Mouse (Mus musculus): ENCODE measurements around the gene Gm28043. TPM values are rescaled to one million over a fixed set of nuclear protein-coding genes. Genes with fewer than 3 reads are reported as not detected.

The Gm28043 gene
- polyA plus RNA-seq, 1 experiment from 2014 or later: 1.9 TPM

DNA sequence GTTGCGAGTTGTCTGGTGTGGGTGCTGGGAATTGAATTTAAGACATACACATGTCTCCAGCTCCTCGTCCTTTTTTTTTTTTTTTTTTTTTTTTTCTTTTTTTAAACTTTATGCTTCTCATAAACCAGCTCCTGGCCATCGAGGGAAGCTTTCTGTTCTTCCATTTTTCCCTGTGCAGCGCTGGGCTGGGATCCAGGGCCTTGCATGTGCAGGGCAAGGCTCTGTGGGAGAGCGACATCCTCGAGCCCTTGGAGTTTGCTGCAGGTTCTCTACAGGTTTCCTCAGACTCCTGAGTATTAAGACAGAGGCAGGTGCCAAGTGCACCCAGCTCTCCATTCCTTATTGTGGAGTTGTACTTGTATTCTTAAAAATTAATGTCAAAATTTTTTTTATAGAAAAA is 47.5 kb downstream of the Gm28043 start:
- DNase-seq (ENCODE audit: low spot score) (no peak), ATAC-seq (no peak)
- peaks cover 5% of the 10 kb centered on the region; the same call in 1 of the 2 replicates for H3K4me1 ChIP-seq (ENCODE audit: control insufficient read depth, insufficient read depth, low read length)
- H3K9me3 ChIP-seq (replicated peaks; ENCODE audit: control insufficient read depth, low read length): no peaks in the 10 kb centered on the region
- no peak overlapping the region for H3K4me2 ChIP-seq (ENCODE audit: low read length)
- H3K36me3 ChIP-seq (ENCODE audit: control insufficient read depth, insufficient read depth, low read length): peaks cover 21% of the 10 kb centered on the region
- H3K4me3 ChIP-seq (ENCODE audit: low read depth, low read length): no peak overlapping the region
- WGBS: 93% methylated on average over 6 of the region's 6 CpGs
- H3K9ac ChIP-seq (ENCODE audit: low read length): no peak overlapping the region
- H3K27ac ChIP-seq (ENCODE audit: low read depth, low read length): no peak overlapping the region
- no peaks in the 10 kb centered on the region for H3K27me3 ChIP-seq (replicated peaks; ENCODE audit: control insufficient read depth, insufficient read depth, low read length)

DNA sequence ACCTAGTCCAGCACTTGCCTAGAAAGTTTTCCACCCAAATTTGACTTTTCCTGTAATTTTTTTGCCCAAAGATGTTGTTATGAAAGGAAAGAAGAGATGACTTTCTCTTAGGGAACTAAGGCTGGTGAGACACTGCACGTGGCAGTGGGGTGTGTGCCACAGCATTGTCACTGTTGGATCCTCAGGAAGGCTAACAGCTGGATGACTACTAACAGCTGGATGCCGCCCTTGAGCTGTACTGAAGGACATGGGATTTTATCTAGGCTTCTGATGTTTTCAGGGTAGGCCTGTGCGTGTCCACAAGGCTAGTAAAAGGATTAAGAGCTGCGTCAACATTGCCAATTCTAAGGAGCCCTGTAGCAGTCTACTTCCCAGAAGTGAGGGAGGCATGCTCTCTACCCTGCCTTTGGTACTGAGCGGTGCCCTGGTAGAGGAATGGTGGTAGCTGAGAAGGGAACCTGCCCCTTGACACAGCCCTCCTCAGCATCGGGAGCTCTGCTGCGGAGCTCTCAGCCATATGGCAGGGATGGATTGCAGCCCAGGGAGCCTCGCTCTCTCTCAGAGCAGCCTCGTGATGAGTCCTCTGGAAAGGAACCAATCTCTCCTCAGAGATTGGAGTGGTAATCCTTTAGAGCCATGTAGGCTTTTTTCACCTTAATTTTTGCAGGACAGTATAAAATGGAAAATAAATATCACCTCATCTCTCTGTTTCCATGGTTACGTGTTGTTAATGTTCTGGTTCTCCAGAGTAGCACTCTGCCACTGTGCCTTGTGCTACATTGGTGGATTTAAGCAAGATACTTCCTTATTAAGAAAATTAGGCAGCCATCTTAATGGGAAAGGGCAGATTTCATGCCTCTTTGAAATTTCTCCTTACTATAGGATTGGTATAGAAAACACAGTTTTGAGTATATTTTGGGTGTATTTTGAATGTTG is 53.6 kb downstream of the Gm28043 start:
- DNase-seq (ENCODE audit: low spot score): peak; percentile 76
- H3K36me3 ChIP-seq (ENCODE audit: control insufficient read depth, insufficient read depth, low read length): peaks cover 29% of the 10 kb centered on the region

GRCm38 (mm10) chr17:29669030-29669429 is 54.4 kb downstream of the Gm28043 start:
- H3K27me3 ChIP-seq (replicated peaks; ENCODE audit: control insufficient read depth, insufficient read depth, low read length): no peaks in the 10 kb centered on the region
- no peaks in the 10 kb centered on the region; the same call in 1 of the 2 replicates for H3K4me1 ChIP-seq (ENCODE audit: control insufficient read depth, insufficient read depth, low read length)
- H3K9me3 ChIP-seq (replicated peaks; ENCODE audit: control insufficient read depth, low read length): no peaks in the 10 kb centered on the region
- H3K4me2 ChIP-seq (ENCODE audit: low read length): no peak overlapping the region
- no peak for DNase-seq (ENCODE audit: low spot score)
- WGBS: 95% methylated on average over 4 of the region's 4 CpGs
- no peak for ATAC-seq
- no peak overlapping the region for H3K4me3 ChIP-seq (ENCODE audit: low read depth, low read length)
- H3K27ac ChIP-seq (ENCODE audit: low read depth, low read length): peak overlapping the region; percentile 57; the same call in 1 of the 2 replicates
- H3K9ac ChIP-seq (ENCODE audit: low read length): no peak overlapping the region
- peaks cover 34% of the 10 kb centered on the region for H3K36me3 ChIP-seq (ENCODE audit: control insufficient read depth, insufficient read depth, low read length)

More for the DNA sequence above, 53.6 kb downstream of the Gm28043 start:
- Histone ChIP-seq H3K27me3 (replicated peaks; ENCODE audit: control insufficient read depth, insufficient read depth, low read length) (no peaks in the 10 kb centered on the region), H3K4me2 (ENCODE audit: low read length) (no peak overlapping the region), H3K9me3 (replicated peaks; ENCODE audit: control insufficient read depth, low read length) (no peaks in the 10 kb centered on the region), H3K4me3 (ENCODE audit: low read depth, low read length) (no peak overlapping the region), H3K4me1 (ENCODE audit: control insufficient read depth, insufficient read depth, low read length) (no peaks in the 10 kb centered on the region; the same call in 1 of the 2 replicates), H3K9ac (ENCODE audit: low read length) (no peak overlapping the region), H3K27ac (ENCODE audit: low read depth, low read length) (peak overlapping the region; percentile 70)
- ATAC-seq: peak; percentile 65
- whole genome bisulfite sequencing: 78% methylated on average over 10 of the region's 10 CpGs

GRCm38 (mm10) chr17:29669936-29670335 is 55.3 kb downstream of the Gm28043 start:
- Histone ChIP-seq H3K4me2 (ENCODE audit: low read length) (no peak overlapping the region), H3K27ac (ENCODE audit: low read depth, low read length) (no peak overlapping the region), H3K36me3 (ENCODE audit: control insufficient read depth, insufficient read depth, low read length) (peaks cover 35% of the 10 kb centered on the region), H3K9me3 (replicated peaks; ENCODE audit: control insufficient read depth, low read length) (no peaks in the 10 kb centered on the region), H3K4me1 (ENCODE audit: control insufficient read depth, insufficient read depth, low read length) (no peaks in the 10 kb centered on the region; the same call in 1 of the 2 replicates), H3K27me3 (replicated peaks; ENCODE audit: control insufficient read depth, insufficient read depth, low read length) (no peaks in the 10 kb centered on the region), H3K9ac (ENCODE audit: low read length) (no peak overlapping the region), H3K4me3 (ENCODE audit: low read depth, low read length) (no peak overlapping the region)
- DNase-seq (ENCODE audit: low spot score): no peak
- no peak for ATAC-seq

DNA sequence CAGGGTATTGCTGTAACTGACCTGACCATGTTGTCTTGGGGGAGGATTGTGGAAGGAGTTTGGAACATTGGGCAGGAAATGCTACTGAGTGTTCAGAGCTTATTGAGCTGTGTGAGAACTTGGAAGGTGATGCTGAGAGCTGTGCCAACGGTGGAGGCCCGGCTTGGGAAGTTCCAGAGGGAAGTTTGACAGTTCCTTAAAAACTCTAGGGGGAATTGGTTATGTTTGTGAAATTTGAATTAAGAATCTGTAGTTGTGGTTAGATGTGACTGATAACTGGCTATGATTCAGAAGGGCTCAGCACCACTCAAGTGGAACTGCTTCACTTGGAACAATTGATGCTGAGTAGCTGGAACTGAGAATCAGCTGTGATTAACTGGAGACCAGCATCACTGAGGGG is 56.3 kb downstream of the Gm28043 start:
- Histone ChIP-seq H3K36me3 (ENCODE audit: control insufficient read depth, insufficient read depth, low read length) (peaks cover 44% of the 10 kb centered on the region), H3K9me3 (replicated peaks; ENCODE audit: control insufficient read depth, low read length) (no peaks in the 10 kb centered on the region), H3K9ac (ENCODE audit: low read length) (no peak overlapping the region), H3K4me1 (ENCODE audit: control insufficient read depth, insufficient read depth, low read length) (no peaks in the 10 kb centered on the region; the same call in 1 of the 2 replicates), H3K4me2 (ENCODE audit: low read length) (no peak overlapping the region), H3K27me3 (replicated peaks; ENCODE audit: control insufficient read depth, insufficient read depth, low read length) (no peaks in the 10 kb centered on the region), H3K4me3 (ENCODE audit: low read depth, low read length) (no peak overlapping the region), H3K27ac (ENCODE audit: low read depth, low read length) (no peak overlapping the region)
- 97% methylated on average over 2 of the region's 2 CpGs for WGBS
- no peak for ATAC-seq
- no peak for DNase-seq (ENCODE audit: low spot score)

DNA sequence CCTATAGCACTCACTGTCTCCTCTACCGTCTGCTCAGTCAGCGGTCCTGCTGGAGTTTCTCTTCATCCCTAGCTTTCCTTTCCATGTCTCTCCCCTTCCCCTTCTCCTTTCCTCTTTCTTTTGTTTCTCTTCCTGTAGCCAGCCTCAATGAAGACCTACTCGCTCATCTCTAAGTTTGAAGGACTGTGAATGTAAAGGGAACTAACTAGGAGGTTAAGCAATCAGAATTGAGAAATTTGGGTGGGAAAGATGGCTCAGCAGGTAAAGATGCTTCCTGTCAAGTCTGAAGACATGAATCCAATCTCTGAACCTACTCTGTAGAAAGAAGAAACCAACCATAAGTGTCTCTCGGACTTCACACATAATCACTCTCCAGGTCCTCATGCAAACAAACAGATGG is 58.6 kb downstream of the Gm28043 start:
- Histone ChIP-seq H3K4me3 (ENCODE audit: low read depth, low read length) (no peak overlapping the region), H3K27ac (ENCODE audit: low read depth, low read length) (no peak overlapping the region), H3K9ac (ENCODE audit: low read length) (no peak overlapping the region), H3K4me1 (ENCODE audit: control insufficient read depth, insufficient read depth, low read length) (no peaks in the 10 kb centered on the region), H3K4me2 (ENCODE audit: low read length) (no peak overlapping the region), H3K9me3 (replicated peaks; ENCODE audit: control insufficient read depth, low read length) (no peaks in the 10 kb centered on the region), H3K27me3 (replicated peaks; ENCODE audit: control insufficient read depth, insufficient read depth, low read length) (no peaks in the 10 kb centered on the region), H3K36me3 (ENCODE audit: control insufficient read depth, insufficient read depth, low read length) (peaks cover 56% of the 10 kb centered on the region)
- ATAC-seq (no peak), DNase-seq (ENCODE audit: low spot score) (no peak)
- 97% methylated on average over 4 of the region's 4 CpGs for WGBS

- no peaks in the 10 kb centered on the region for H3K27me3 ChIP-seq (replicated peaks; ENCODE audit: control insufficient read depth, insufficient read depth, low read length)
- 87% methylated on average over 8 of the region's 8 CpGs for WGBS
- H3K9me3 ChIP-seq (replicated peaks; ENCODE audit: control insufficient read depth, low read length): no peaks in the 10 kb centered on the region
- no peak overlapping the region for H3K9ac ChIP-seq (ENCODE audit: low read length)
- peaks cover 87% of the 10 kb centered on the region for H3K36me3 ChIP-seq (ENCODE audit: control insufficient read depth, insufficient read depth, low read length)
- DNase-seq (ENCODE audit: low spot score) (no peak), ATAC-seq (no peak)
- no peaks in the 10 kb centered on the region for H3K4me1 ChIP-seq (ENCODE audit: control insufficient read depth, insufficient read depth, low read length)
- H3K4me2 ChIP-seq (ENCODE audit: low read length): no peak overlapping the region
- H3K4me3 ChIP-seq (ENCODE audit: low read depth, low read length): no peak overlapping the region
- no peak overlapping the region for H3K27ac ChIP-seq (ENCODE audit: low read depth, low read length)
Measured at GRCm38 (mm10) chr17:29678526-29678925, 63.9 kb downstream of the Gm28043 start.

DNA sequence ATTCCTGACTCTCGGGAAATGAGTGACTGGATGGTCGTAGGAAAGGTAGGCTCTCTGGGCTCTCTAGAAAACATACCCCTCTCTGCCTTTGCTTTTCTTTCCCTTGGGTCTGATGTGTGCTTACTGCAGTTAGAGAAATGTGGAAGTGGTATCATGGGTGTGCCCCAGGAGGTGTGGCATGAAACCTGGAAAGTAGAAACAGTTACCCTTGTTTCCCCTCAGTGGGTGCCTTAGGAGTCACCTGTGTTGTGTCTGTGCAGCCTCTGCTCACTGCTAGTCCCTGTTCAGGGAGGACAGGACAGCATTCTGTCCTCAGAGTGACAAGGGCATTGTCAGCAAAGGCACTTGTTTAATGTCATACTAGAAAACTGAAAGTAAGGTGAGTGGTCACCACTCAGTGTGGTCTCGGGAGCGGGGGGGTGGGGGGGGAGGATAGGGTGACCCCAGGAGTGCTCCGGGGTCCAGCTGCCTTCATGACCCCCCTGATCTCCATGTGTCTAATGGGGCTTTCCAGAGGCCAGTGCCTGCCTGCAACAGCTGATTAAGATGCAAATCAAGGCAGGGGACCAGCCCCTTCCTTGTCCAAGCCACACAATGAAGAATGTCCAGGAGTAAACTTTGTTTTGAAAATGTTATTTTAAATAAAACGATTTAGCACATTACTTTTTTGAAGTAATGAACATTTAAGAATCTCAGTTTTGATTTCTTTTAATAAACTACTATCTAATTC is 64.5 kb downstream of the Gm28043 start:
- 90% methylated on average over 6 of the region's 6 CpGs for WGBS
- H3K9ac ChIP-seq (ENCODE audit: low read length): no peak overlapping the region
- no peaks in the 10 kb centered on the region for H3K4me1 ChIP-seq (ENCODE audit: control insufficient read depth, insufficient read depth, low read length)
- no peak overlapping the region for H3K4me2 ChIP-seq (ENCODE audit: low read length)
- H3K27me3 ChIP-seq (replicated peaks; ENCODE audit: control insufficient read depth, insufficient read depth, low read length): no peaks in the 10 kb centered on the region
- H3K4me3 ChIP-seq (ENCODE audit: low read depth, low read length): no peak overlapping the region
- ATAC-seq (no peak), DNase-seq (ENCODE audit: low spot score) (no peak)
- no peak overlapping the region for H3K27ac ChIP-seq (ENCODE audit: low read depth, low read length)
- H3K9me3 ChIP-seq (replicated peaks; ENCODE audit: control insufficient read depth, low read length): no peaks in the 10 kb centered on the region
- H3K36me3 ChIP-seq (ENCODE audit: control insufficient read depth, insufficient read depth, low read length): peaks cover 87% of the 10 kb centered on the region
